In genomic region chr6:139780028-139780427, GRCm38 (mm10) we compare ENCODE assay signal across 14 mouse cellular contexts.
A peak's percentile ranks its signal among the peaks of the same experiment; 100 is the strongest.
DNase-seq lines count a peak whose midpoint lies in the region; ATAC-seq and TF ChIP-seq lines count a peak whose summit lies in the region.
"Had no signal": no experiment of that assay in that cellular context is flagged by ENCODE, and none has a peak within 500 bp of the region (broad histone marks: within the 10 kb centered on the region; RNA-seq: fewer than 3 reads in every experiment).

No protein-coding gene starts in this region.

- no peaks in the 10 kb centered on the region for H3K27me3 ChIP-seq in hindbrain, embryonic 11.5 days (ENCODE audit: control insufficient read depth, insufficient read depth, low read length)
- H3K27me3 ChIP-seq in hindbrain, embryonic 16.5 days (replicated peaks; ENCODE audit: control insufficient read depth, insufficient read depth, low read length) = no peaks in the 10 kb centered on the region
- H3K27me3 ChIP-seq in liver, postnatal 0 days (ENCODE audit: insufficient read depth, low read length) = no peaks in the 10 kb centered on the region
- no peaks in the 10 kb centered on the region for H3K27me3 ChIP-seq in liver, embryonic 12.5 days (replicated peaks)
- H3K27me3 ChIP-seq: heart, embryonic 13.5 days; hindbrain, embryonic 15.5 days; limb, embryonic 15.5 days had no signal

- 59% methylated on average over 2 of the region's 2 CpGs for WGBS in hindbrain, embryonic 11.5 days
- 72% methylated on average over 2 of the region's 2 CpGs for WGBS in hindbrain, embryonic 16.5 days
- 65% methylated on average over 2 of the region's 2 CpGs for WGBS in liver, postnatal 0 days (ENCODE audit: insufficient replicate concordance)
- whole genome bisulfite sequencing in liver, embryonic 12.5 days (ENCODE audit: insufficient replicate concordance) = 72% methylated on average over 2 of the region's 2 CpGs

- TF ChIP-seq CTCF in liver, postnatal 0 days (IDR thresholded peaks at IDR 0.05; ENCODE audit: low read depth) = peak; percentile 35
- TF ChIP-seq CTCF in cortical plate, adult 2 months (IDR thresholded peaks at IDR 0.05; ENCODE audit: extremely low read depth, insufficient read depth, low read length) = peak; percentile 45

- no peaks in the 10 kb centered on the region for H3K9me3 ChIP-seq in hindbrain, embryonic 11.5 days (ENCODE audit: control insufficient read depth, low read length)
- H3K9me3 ChIP-seq in hindbrain, embryonic 16.5 days (ENCODE audit: control insufficient read depth, low read length) = no peaks in the 10 kb centered on the region
- no peaks in the 10 kb centered on the region for H3K9me3 ChIP-seq in liver, postnatal 0 days (ENCODE audit: low read length)
- 0 out of 2 replicates have a peak, but pooled peaks cover 4% of the 10 kb centered on the region for H3K9me3 ChIP-seq in liver, embryonic 12.5 days (replicated peaks)
- H3K9me3 ChIP-seq: heart, embryonic 13.5 days; hindbrain, embryonic 15.5 days; limb, embryonic 15.5 days had no signal

- H3K4me1 ChIP-seq in hindbrain, embryonic 11.5 days (replicated peaks; ENCODE audit: control insufficient read depth, insufficient read depth, low read length) = no peaks in the 10 kb centered on the region
- no peaks in the 10 kb centered on the region for H3K4me1 ChIP-seq in hindbrain, embryonic 16.5 days (ENCODE audit: control insufficient read depth, insufficient read depth, low read depth, low read length)
- no peaks in the 10 kb centered on the region for H3K4me1 ChIP-seq in liver, postnatal 0 days (ENCODE audit: insufficient read depth)
- no peaks in the 10 kb centered on the region for H3K4me1 ChIP-seq in liver, embryonic 12.5 days
- H3K4me1 ChIP-seq in cortical plate, adult 2 months (ENCODE audit: control insufficient read depth, insufficient read depth, low read length) = no peaks in the 10 kb centered on the region
- H3K4me1 ChIP-seq: heart, embryonic 13.5 days; hindbrain, embryonic 15.5 days; limb, embryonic 15.5 days had no signal

- no peaks in the 10 kb centered on the region for H3K36me3 ChIP-seq in hindbrain, embryonic 11.5 days (ENCODE audit: control insufficient read depth, insufficient read depth, low read length)
- no peaks in the 10 kb centered on the region for H3K36me3 ChIP-seq in hindbrain, embryonic 16.5 days (ENCODE audit: control insufficient read depth, insufficient read depth, low read length)
- H3K36me3 ChIP-seq in liver, postnatal 0 days (replicated peaks; ENCODE audit: insufficient read depth, low read length) = no peaks in the 10 kb centered on the region
- no peaks in the 10 kb centered on the region for H3K36me3 ChIP-seq in liver, embryonic 12.5 days
- H3K36me3 ChIP-seq: G1E; heart, embryonic 13.5 days; hindbrain, embryonic 15.5 days; limb, embryonic 15.5 days had no signal

- no peak overlapping the region for H3K4me2 ChIP-seq in hindbrain, embryonic 11.5 days (replicated peaks; ENCODE audit: low read depth, low read length)
- no peak overlapping the region for H3K4me2 ChIP-seq in hindbrain, embryonic 16.5 days (ENCODE audit: low read length)
- H3K4me2 ChIP-seq in liver, postnatal 0 days (ENCODE audit: low read depth, low read length) = no peak overlapping the region
- no peak overlapping the region for H3K4me2 ChIP-seq in liver, embryonic 12.5 days
- H3K4me2 ChIP-seq: heart, embryonic 13.5 days; hindbrain, embryonic 15.5 days; limb, embryonic 15.5 days had no signal

- no peak overlapping the region for H3K27ac ChIP-seq in hindbrain, embryonic 11.5 days (ENCODE audit: low read depth, low read length)
- no peak overlapping the region for H3K27ac ChIP-seq in hindbrain, embryonic 16.5 days (ENCODE audit: low read depth, low read length)
- H3K27ac ChIP-seq in liver, postnatal 0 days (ENCODE audit: low read depth) = no peak overlapping the region
- H3K27ac ChIP-seq in liver, embryonic 12.5 days = no peak overlapping the region
- H3K27ac ChIP-seq in cortical plate, adult 2 months (ENCODE audit: insufficient read depth, low read length) = no peak overlapping the region
- H3K27ac ChIP-seq: heart, embryonic 13.5 days; hindbrain, embryonic 15.5 days; limb, embryonic 15.5 days had no signal

- ATAC-seq in hindbrain, embryonic 11.5 days (ENCODE audit: low FRiP score) = no peak
- ATAC-seq in hindbrain, embryonic 16.5 days = no peak
- no peak for ATAC-seq in liver, postnatal 0 days
- no peak for ATAC-seq in liver, embryonic 12.5 days

- no peak for TF ChIP-seq POLR2A in cortical plate, adult 2 months (IDR thresholded peaks at IDR 0.05; ENCODE audit: extremely low read depth, insufficient read depth, low read length)

- no peak for TF ChIP-seq EP300 in liver, postnatal 0 days (IDR thresholded peaks at IDR 0.05; ENCODE audit: low read depth)

- peak; percentile 20 for DNase-seq in hindbrain, embryonic 11.5 days (ENCODE audit: low spot score)
- no peak for DNase-seq in liver, postnatal 0 days
- peak; percentile 53 for DNase-seq in R1 (ENCODE audit: low read depth, low spot score)
- DNase-seq in right cerebral cortex, postnatal 10 days (ENCODE audit: low spot score in 2 of 2) = no peak
- DNase-seq: cerebellum, adult 9-10 months; right cerebral cortex, postnatal 14 days had no signal

- no peak overlapping the region for H3K9ac ChIP-seq in hindbrain, embryonic 11.5 days (ENCODE audit: low read depth, low read length)
- H3K9ac ChIP-seq in hindbrain, embryonic 16.5 days (ENCODE audit: low read depth, low read length) = no peak overlapping the region
- no peak overlapping the region for H3K9ac ChIP-seq in liver, postnatal 0 days (replicated peaks)
- H3K9ac ChIP-seq in liver, embryonic 12.5 days = no peak overlapping the region
- H3K9ac ChIP-seq: heart, embryonic 13.5 days; hindbrain, embryonic 15.5 days; limb, embryonic 15.5 days had no signal

- no peak overlapping the region for H3K4me3 ChIP-seq in hindbrain, embryonic 11.5 days (ENCODE audit: low read depth, low read length)
- no peak overlapping the region for H3K4me3 ChIP-seq in hindbrain, embryonic 16.5 days (ENCODE audit: low read length)
- no peak overlapping the region for H3K4me3 ChIP-seq in liver, postnatal 0 days (ENCODE audit: low read depth, low read length)
- H3K4me3 ChIP-seq in liver, embryonic 12.5 days = no peak overlapping the region
- H3K4me3 ChIP-seq in cortical plate, adult 2 months (ENCODE audit: insufficient read depth, low read length) = no peak overlapping the region
- H3K4me3 ChIP-seq: erythroblast, embryonic 14.5 days; heart, embryonic 13.5 days; hindbrain, embryonic 15.5 days; limb, embryonic 15.5 days had no signal

Comparison
In these comparisons a context has a peak if more than half of its experiments do, and no peak if none do; other contexts are left out.
1. DNase-seq: peak in hindbrain, embryonic 11.5 days (single experiment) and R1 (single experiment); none in liver, postnatal 0 days (single experiment) and right cerebral cortex, postnatal 10 days (0 of 2).